Mouse (Mus musculus): ENCODE data around the gene Trip6. TPM values are rescaled to one million over a fixed set of nuclear protein-coding genes. Genes with fewer than 3 reads are reported as not detected.
A peak's percentile ranks its signal among the peaks of the same experiment; 100 is the strongest.

Gene Trip6
- total and polyA plus RNA-seq, 3 experiments: 0.86 to 3.9 (median 1.8) TPM

GRCm38 (mm10) chr5:137350205-137351057 is 36.2 kb upstream of the Trip6 start:
- peak; percentile 48; the same call in 1 of the 2 replicates for TF ChIP-seq NRF1 (IDR thresholded peaks at IDR 0.05; ENCODE audit: low read depth, low read length)
- no peak for TF ChIP-seq USF1 (IDR thresholded peaks at IDR 0.05; ENCODE audit: low read depth, low read length)
- no peak for TF ChIP-seq EP300 (IDR thresholded peaks at IDR 0.05; ENCODE audit: low read length)
- H3K4me2 ChIP-seq (ENCODE audit: insufficient read depth, low read depth, poor library complexity, severe bottlenecking): peak overlapping the region; percentile 71
- H3K9ac ChIP-seq (ENCODE audit: insufficient read depth, low read depth): peak overlapping the region; percentile 10; the same call in 1 of the 2 replicates
- H3K27me3 ChIP-seq (replicated peaks): peaks cover 63% of the 10 kb centered on the region
- in situ Hi-C loops (cut with MboI; ENCODE audit: low pct_ligation_motif_present, low pct_unique_long_range_greater_than_20kb, low sequenced_read_pairs) (no loop called here), dilution Hi-C loops (cut with MboI; ENCODE audit: extremely low pct_ligation_motif_present, extremely low pct_unique_long_range_greater_than_20kb, low sequenced_read_pairs) (no loop called here)
- H3K36me3 ChIP-seq (replicated peaks in 1 of 2; ENCODE audit: control insufficient read depth in 1 of 2, insufficient read depth in 1 of 2, low read length in 1 of 2): no peaks in the 10 kb centered on the region
- no peak overlapping the region for H3K27ac ChIP-seq (ENCODE audit: insufficient read depth, low read depth)
- H3K9me3 ChIP-seq (replicated peaks; ENCODE audit: low read length): no peaks in the 10 kb centered on the region
- no peak for DNase-seq (ENCODE audit: extremely low read depth)
- peak overlapping the region in 2 of 3 experiments; percentile 41 to 54 for H3K4me3 ChIP-seq (replicated peaks in 1 of 3; ENCODE audit: low read depth in 2 of 3, low read length in 2 of 3, poor library complexity in 1 of 3)
- H3K79me2 ChIP-seq (replicated peaks; ENCODE audit: control insufficient read depth, extremely low read depth, insufficient read depth, poor library complexity, severe bottlenecking): no peaks in the 10 kb centered on the region
- H3K4me1 ChIP-seq (ENCODE audit: control insufficient read depth in 1 of 2, insufficient read depth in 2 of 2): peaks cover 7 to 31% of the 10 kb centered on the region in 2 experiments; a peak in 3 of 4 replicates

- Histone ChIP-seq H3K9ac (ENCODE audit: insufficient read depth, low read depth) (peak within 1 kb of the TSS; percentile 10; the same call in 1 of the 2 replicates), H3K4me2 (ENCODE audit: insufficient read depth, low read depth, poor library complexity, severe bottlenecking) (peak within 1 kb of the TSS; percentile 71), H3K4me1 (ENCODE audit: control insufficient read depth in 1 of 2, insufficient read depth in 2 of 2) (peaks cover 10 to 39% of the 10 kb centered on the region in 2 experiments; a peak in 3 of 4 replicates), H3K4me3 (replicated peaks in 1 of 3; ENCODE audit: low read depth in 2 of 3, low read length in 2 of 3, poor library complexity in 1 of 3) (peak within 1 kb of the TSS in 2 of 3 experiments; percentile 41 to 54), H3K36me3 (replicated peaks in 1 of 2; ENCODE audit: control insufficient read depth in 1 of 2, insufficient read depth in 1 of 2, low read length in 1 of 2) (no peaks in the 10 kb centered on the region), H3K9me3 (replicated peaks; ENCODE audit: low read length) (no peaks in the 10 kb centered on the region), H3K79me2 (replicated peaks; ENCODE audit: control insufficient read depth, extremely low read depth, insufficient read depth, poor library complexity, severe bottlenecking) (no peaks in the 10 kb centered on the region), H3K27me3 (replicated peaks) (peaks cover 57% of the 10 kb centered on the region), H3K27ac (ENCODE audit: insufficient read depth, low read depth) (no peak within 1 kb of the TSS)
- in situ Hi-C loops (cut with MboI; ENCODE audit: low pct_ligation_motif_present, low pct_unique_long_range_greater_than_20kb, low sequenced_read_pairs): no loop called here
- TF ChIP-seq IRF4 (IDR thresholded peaks at IDR 0.05; ENCODE audit: low read depth, low read length): no peak
- no peak for TF ChIP-seq POLR2A (IDR thresholded peaks at IDR 0.05; ENCODE audit: low read depth, low read length)
- no peak for TF ChIP-seq ZC3H11A (IDR thresholded peaks at IDR 0.05; ENCODE audit: low read depth, low read length)
- no peak for TF ChIP-seq EP300 (IDR thresholded peaks at IDR 0.05; ENCODE audit: low read length)
- no peak for TF ChIP-seq MXI1 (IDR thresholded peaks at IDR 0.05; ENCODE audit: low read depth, low read length)
- no peak for TF ChIP-seq SIN3A (IDR thresholded peaks at IDR 0.05; ENCODE audit: low read length)
- TF ChIP-seq USF1 (IDR thresholded peaks at IDR 0.05; ENCODE audit: low read depth, low read length): no peak
- dilution Hi-C loops (cut with MboI; ENCODE audit: extremely low pct_ligation_motif_present, extremely low pct_unique_long_range_greater_than_20kb, low sequenced_read_pairs): no loop called here
- DNase-seq (ENCODE audit: extremely low read depth): peak; percentile 5
Observed at GRCm38 (mm10) chr5:137349384-137350204, 35.4 kb upstream of the Trip6 start, which contains the start of gene Ephb4. Gene Ephb4 (plus strand): TSS chr5:137350109.
